Mouse (Mus musculus) CD4-positive, CD25-positive, alpha-beta regulatory T cell, adult 2 months (primary cell): ENCODE measurements around the gene Rassf8.

Experiments used
- DNase-seq: peaks from one replicate; pipeline ENCODE4 v3.0.0-alpha.2; 2012; ENCODE audit warnings: low read depth, low spot score

Rassf8 gene

DNA sequence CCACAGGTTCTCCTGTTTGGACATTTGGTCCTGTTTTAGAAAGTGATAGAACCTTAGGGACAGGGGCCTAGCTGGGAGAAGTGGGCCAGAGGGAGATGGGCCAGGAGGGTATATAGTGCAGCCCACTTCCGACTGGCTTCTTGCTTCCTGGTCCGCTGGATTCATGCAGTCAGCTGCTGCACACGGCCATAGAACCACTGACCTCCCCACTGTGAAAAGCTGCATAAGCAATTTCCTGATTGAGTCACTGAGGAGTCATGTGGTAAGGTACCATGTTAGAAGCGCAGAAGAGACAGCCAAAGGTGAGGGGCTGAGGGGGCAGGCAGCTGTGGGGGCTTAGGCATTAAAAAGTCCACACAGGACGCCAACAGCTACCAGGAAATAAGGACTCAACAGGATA, 75.7 kb downstream of the Rassf8 start:
- DNase-seq = no peak

- DNase-seq = no peak
Measured at GRCm38 (mm10) chr6:145823103-145823502, 76.6 kb downstream of the Rassf8 start.

- DNase-seq = peak; percentile 11
Measured at GRCm38 (mm10) chr6:145823588-145824234, 77.2 kb downstream of the Rassf8 start.

DNA sequence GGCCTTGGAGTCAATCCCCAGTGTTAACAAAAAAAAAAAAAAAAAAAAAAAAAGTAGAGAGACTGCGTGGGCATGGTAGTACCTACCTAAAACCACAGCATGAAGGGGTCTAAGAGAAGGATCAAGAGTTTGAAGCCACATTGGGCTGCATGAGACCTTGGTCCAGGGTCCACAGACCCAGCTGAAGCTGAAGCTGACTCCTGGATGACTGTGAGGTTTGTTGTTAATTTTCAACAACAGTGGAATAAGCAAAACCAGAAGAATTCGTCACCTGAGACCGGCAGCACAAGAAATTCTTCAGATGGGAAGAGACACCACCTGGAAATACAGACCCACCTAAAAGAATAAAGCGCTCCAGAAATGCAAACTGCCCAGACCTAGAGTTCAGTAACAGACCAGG, 79.8 kb downstream of the Rassf8 start:
- no peak for DNase-seq

DNA sequence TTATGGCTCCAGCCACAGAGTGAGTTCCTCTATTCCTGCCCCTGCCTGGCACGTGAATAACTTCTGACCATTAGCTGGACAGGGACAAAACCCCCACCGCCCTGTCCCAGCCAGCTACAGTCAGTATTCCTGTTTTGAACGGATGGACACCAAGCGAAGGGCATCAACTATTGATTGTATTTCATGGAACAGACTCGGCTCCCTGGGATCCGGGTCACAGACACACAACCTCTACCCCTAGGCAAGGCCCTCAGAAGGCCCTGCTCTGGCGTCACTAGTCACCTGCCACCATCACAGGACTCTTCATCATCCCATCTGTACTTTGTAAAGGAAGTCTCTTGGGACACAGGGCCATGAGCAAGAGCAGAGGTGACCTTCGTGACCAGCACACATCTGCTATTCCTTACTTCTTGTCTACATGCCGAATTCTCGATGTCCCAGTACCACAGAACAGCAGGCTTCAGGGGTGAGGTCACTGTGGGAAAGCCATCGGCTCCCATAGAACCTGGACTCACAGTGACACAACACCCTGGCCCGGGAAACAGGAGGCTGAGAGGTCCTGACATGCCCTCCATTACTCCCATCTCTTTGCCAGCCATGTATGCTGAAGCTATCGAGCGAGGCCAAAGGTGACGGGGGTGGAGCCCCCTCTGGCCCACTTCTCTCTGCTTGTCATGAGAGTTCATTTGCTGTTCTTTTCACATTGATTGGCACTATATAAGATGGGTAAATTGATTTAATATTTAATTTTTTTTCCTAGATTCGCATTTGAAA, 82.7 kb downstream of the Rassf8 start:
- no peak for DNase-seq

GRCm38 (mm10) chr6:145830117-145830516, 83.6 kb downstream of the Rassf8 start:
- DNase-seq = peak; percentile 85

GRCm38 (mm10) chr6:145830617-145831016, 84.1 kb downstream of the Rassf8 start:
- no peak for DNase-seq

GRCm38 (mm10) chr6:145832927-145833326, 86.4 kb downstream of the Rassf8 start:
- DNase-seq = no peak

- peak; percentile 26 for DNase-seq
Measured at GRCm38 (mm10) chr6:145835359-145835758, 88.8 kb downstream of the Rassf8 start.

- DNase-seq = no peak
Measured at GRCm38 (mm10) chr6:145845611-145846010, 99.1 kb downstream of the Rassf8 start.

GRCm38 (mm10) chr6:145846076-145846475, 99.5 kb downstream of the Rassf8 start:
- no peak for DNase-seq

DNA sequence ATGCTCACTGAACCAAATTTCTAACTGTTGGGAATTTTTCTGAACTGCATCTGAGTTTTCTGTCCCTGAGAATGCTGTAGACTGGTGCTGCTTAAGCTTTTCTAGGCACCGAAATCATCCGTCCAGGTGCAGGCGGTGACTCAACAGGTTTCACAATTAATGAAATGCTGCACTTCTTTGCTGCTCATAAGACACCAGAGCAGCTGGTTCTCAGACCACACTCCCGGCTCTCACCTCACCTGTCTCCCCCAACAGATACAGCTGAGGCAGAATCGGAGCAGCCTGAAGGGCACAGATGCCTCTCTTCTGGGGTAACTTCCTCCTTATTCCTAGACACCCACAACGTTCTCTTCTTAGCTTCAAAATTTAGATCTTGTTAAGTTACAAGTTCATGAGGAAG, 100.4 kb downstream of the Rassf8 start:
- no peak for DNase-seq

DNA sequence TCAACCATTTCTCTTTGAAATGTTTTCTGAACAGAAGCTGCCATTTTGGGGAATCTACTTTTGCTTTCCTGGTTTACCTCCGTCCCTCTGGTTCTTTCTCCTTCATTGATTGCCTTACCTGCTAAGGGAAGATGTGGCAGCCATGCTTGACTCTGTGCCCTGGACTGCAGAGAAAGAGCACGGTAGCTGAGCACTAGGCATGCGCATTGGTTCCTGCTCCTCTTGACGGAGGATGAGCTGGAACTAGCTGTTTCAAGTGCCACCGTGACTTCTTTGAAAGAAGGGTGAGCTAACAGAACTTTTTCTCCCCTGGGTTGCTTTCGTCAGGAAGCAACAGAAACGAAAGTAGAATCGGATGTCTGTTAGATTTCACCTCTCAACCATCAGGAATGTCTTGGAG, 101.1 kb downstream of the Rassf8 start:
- DNase-seq = no peak

GRCm38 (mm10) chr6:145850789-145851188, 104.2 kb downstream of the Rassf8 start:
- no peak for DNase-seq

- DNase-seq = no peak
Measured at GRCm38 (mm10) chr6:145851956-145852355, 105.4 kb downstream of the Rassf8 start.

DNA sequence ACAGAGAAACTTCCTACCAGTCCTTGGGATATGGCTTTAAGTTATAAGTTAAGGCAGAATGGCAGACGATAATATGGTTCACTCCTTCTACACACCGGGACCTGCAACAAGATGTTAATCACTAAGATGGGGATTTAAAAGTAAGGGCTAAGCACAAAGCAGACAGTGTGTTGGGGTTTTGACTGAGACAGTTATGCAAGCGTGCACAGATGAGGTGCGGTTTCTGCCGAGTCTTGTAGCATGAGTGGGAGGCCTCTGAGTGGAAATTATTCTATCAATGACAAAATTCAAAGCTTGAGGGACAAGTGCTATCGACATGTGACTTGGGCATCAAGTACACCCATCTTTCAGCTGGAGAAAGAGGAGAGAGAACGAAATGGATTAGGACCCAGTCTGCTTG, 106.2 kb downstream of the Rassf8 start:
- DNase-seq = peak; percentile 29

GRCm38 (mm10) chr6:145853356-145854079, 107.0 kb downstream of the Rassf8 start:
- DNase-seq = peak; percentile 21

DNA sequence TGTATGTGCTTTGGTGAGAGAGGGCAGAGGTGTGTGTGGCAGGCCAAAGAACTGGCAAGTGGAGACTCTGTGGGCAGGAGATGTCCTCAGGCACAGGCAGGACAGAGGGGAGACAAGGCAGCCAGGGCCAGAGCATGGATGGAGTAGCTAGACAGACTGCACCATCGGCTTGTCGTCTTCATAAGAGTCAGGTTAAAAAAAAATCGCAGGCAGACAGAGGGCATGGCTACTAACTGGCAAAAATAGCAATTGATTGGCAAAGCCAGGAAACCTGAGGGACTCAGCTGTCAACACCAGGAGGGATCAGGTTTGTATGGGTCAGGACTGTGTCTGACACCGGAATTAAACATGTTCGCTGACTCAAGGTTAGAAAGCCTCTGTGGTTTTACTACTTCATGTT, 108.2 kb downstream of the Rassf8 start:
- no peak for DNase-seq

- DNase-seq = peak; percentile 94
Measured at GRCm38 (mm10) chr6:145855720-145856551, 109.4 kb downstream of the Rassf8 start.

- no peak for DNase-seq
Measured at GRCm38 (mm10) chr6:145857428-145857827, 110.9 kb downstream of the Rassf8 start.

- DNase-seq = no peak
Measured at GRCm38 (mm10) chr6:145858414-145858813, 111.9 kb downstream of the Rassf8 start.

GRCm38 (mm10) chr6:145860350-145860749, 113.8 kb downstream of the Rassf8 start:
- peak; percentile 62 for DNase-seq
